In the genomic region with DNA sequence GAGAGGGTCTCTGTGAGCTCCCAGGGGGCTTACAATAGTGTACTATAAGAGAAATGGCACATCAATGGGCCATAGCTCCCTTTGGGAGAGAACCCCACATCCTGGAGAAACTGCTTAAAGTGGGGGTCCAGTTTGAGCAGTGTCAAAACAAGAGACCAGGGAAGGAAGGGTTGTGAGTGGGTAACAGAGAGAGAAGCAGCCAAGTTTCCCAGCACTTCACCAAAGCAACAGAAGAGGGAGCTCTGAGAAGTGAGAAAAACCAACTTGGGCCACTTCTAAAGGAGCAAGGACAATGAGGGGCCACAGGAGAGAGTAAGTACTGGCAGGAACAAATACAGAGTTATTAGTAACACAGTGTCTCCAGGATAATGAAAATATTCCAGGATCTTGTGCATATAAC, we compare ENCODE assay signal across 12 mouse cellular contexts. TPM values are rescaled to one million over a fixed set of nuclear protein-coding genes. Genes with fewer than 3 reads are reported as not detected.
DNase-seq lines count a peak whose midpoint lies in the region; ATAC-seq and TF ChIP-seq lines count a peak whose summit lies in the region.
"Had no signal": no experiment of that assay in that cellular context is flagged by ENCODE, and none has a peak within 500 bp of the region (broad histone marks: within the 10 kb centered on the region; RNA-seq: fewer than 3 reads in every experiment).

No protein-coding gene starts in this region.

- no peak for TF ChIP-seq EP300 in stomach, postnatal 0 days (optimal IDR thresholded peaks at IDR 0.05)

- no peak overlapping the region for H3K4me2 ChIP-seq in stomach, postnatal 0 days (replicated peaks; ENCODE audit: low read depth)
- H3K4me2 ChIP-seq: embryonic facial prominence, embryonic 13.5 days had no signal

- no peak for TF ChIP-seq POLR2A in thymus, adult 2 months (IDR thresholded peaks at IDR 0.05; ENCODE audit: control insufficient read depth, extremely low read depth, insufficient read depth, low read length, poor library complexity)

- no peak overlapping the region for H3K27ac ChIP-seq in heart, embryonic 10.5 days
- no peak overlapping the region for H3K27ac ChIP-seq in thymus, adult 2 months (ENCODE audit: control insufficient read depth, insufficient read depth, low read length)
- H3K27ac ChIP-seq in stomach, postnatal 0 days (replicated peaks) = no peak overlapping the region
- H3K27ac ChIP-seq: embryonic facial prominence, embryonic 13.5 days had no signal

- intact Hi-C loops in heart, postnatal 14 days (cut with DNase I) = loop anchor here (2.0 kb wide), 1 partner anchor 20 kb away; no protein-coding TSS in a partner anchor

- ATAC-seq in stomach, postnatal 0 days (ENCODE audit: low FRiP score, low TSS enrichment) = no peak
- ATAC-seq: hindbrain, embryonic 16.5 days had no signal

- no peaks in the 10 kb centered on the region for H3K9me3 ChIP-seq in heart, embryonic 10.5 days
- H3K9me3 ChIP-seq in stomach, postnatal 0 days (ENCODE audit: control insufficient read depth, low read length) = no peaks in the 10 kb centered on the region
- H3K9me3 ChIP-seq: embryonic facial prominence, embryonic 13.5 days had no signal

- H3K4me3 ChIP-seq in heart, embryonic 10.5 days = no peak overlapping the region
- H3K4me3 ChIP-seq in thymus, adult 2 months (ENCODE audit: control insufficient read depth, insufficient read depth, low read length) = no peak overlapping the region
- no peak overlapping the region for H3K4me3 ChIP-seq in stomach, postnatal 0 days (ENCODE audit: low read depth, low read length)
- H3K4me3 ChIP-seq: embryonic facial prominence, embryonic 13.5 days had no signal

- TF ChIP-seq CTCF in thymus, adult 2 months (IDR thresholded peaks at IDR 0.05; ENCODE audit: borderline replicate concordance, control insufficient read depth, extremely low read depth, insufficient read depth, low read length, poor library complexity) = no peak
- peak; percentile 67 for TF ChIP-seq CTCF in stomach, postnatal 0 days (IDR thresholded peaks at IDR 0.05; ENCODE audit: low read depth)

- DNase-seq in heart, adult 11 months = peak; percentile 77
- no peak for DNase-seq in heart, embryonic 10.5 days (ENCODE audit: low spot score)
- DNase-seq in thymus, adult 2 months = peak; percentile 3
- no peak for DNase-seq in thymus, adult 18-20 months
- DNase-seq in heart, postnatal 14 days = peak; percentile 29 to 45
- no peak for DNase-seq in stomach, postnatal 0 days (ENCODE audit: low spot score)
- DNase-seq in testis, postnatal 10 days (ENCODE audit: low spot score) = no peak
- no peak for DNase-seq in spleen, postnatal 4 days (ENCODE audit: low spot score in 2 of 2)

- H3K9ac ChIP-seq in stomach, postnatal 0 days (ENCODE audit: low read length) = no peak overlapping the region
- H3K9ac ChIP-seq: embryonic facial prominence, embryonic 13.5 days had no signal

- H3K27me3 ChIP-seq in heart, embryonic 10.5 days (ENCODE audit: insufficient read depth, poor library complexity, severe bottlenecking) = peaks cover 6% of the 10 kb centered on the region; the same call in 1 of the 2 replicates
- no peaks in the 10 kb centered on the region for H3K27me3 ChIP-seq in thymus, adult 2 months (ENCODE audit: control insufficient read depth, insufficient read depth, low read length)
- H3K27me3 ChIP-seq in stomach, postnatal 0 days (ENCODE audit: control insufficient read depth, insufficient read depth, low read length) = no peaks in the 10 kb centered on the region

- no peaks in the 10 kb centered on the region for H3K36me3 ChIP-seq in heart, embryonic 10.5 days
- H3K36me3 ChIP-seq in thymus, adult 2 months (ENCODE audit: control insufficient read depth, insufficient read depth, low read length) = no peaks in the 10 kb centered on the region
- H3K36me3 ChIP-seq in stomach, postnatal 0 days (ENCODE audit: control insufficient read depth, insufficient read depth, low read length) = no peaks in the 10 kb centered on the region
- H3K36me3 ChIP-seq: embryonic facial prominence, embryonic 13.5 days had no signal

- H3K4me1 ChIP-seq in heart, embryonic 10.5 days = no peaks in the 10 kb centered on the region
- no peaks in the 10 kb centered on the region for H3K4me1 ChIP-seq in thymus, adult 2 months (replicated peaks; ENCODE audit: control insufficient read depth, insufficient read depth, low read length)
- no peaks in the 10 kb centered on the region for H3K4me1 ChIP-seq in stomach, postnatal 0 days (replicated peaks; ENCODE audit: control insufficient read depth, insufficient read depth)
- H3K4me1 ChIP-seq: embryonic facial prominence, embryonic 13.5 days had no signal

RNA-seq across cellular contexts. Expression of a gene that starts 0.7 kb away (rescaled TPM):
- polyA plus RNA-seq in heart, embryonic 10.5 days (2016; fragmentation: Nextera tagmentation; extraction: Ambion mirVana) = not detected in 2 replicates
- polyA plus RNA-seq in thymus, adult 2 months (2012; rRNA removed) = not detected in 2 replicates
- total RNA-seq in heart, postnatal 14 days (2021) = not detected
- polyA plus RNA-seq in stomach, postnatal 0 days (2015; fragmentation: Nextera tagmentation; extraction: Ambion mirVana) = not detected in 2 replicates
- polyA plus RNA-seq: embryonic facial prominence, embryonic 13.5 days; hindbrain, embryonic 16.5 days; limb, embryonic 14.5 days; testis, adult 2 months had no signal

RNA-seq across cellular contexts. Expression of a gene that starts 34.8 kb away (rescaled TPM):
- not detected in 2 replicates for polyA plus RNA-seq in heart, embryonic 10.5 days (2016; fragmentation: Nextera tagmentation; extraction: Ambion mirVana)
- not detected in 2 replicates for polyA plus RNA-seq in thymus, adult 2 months (2012; rRNA removed)
- total RNA-seq in heart, postnatal 14 days (2021) = not detected
- not detected in 2 replicates for polyA plus RNA-seq in stomach, postnatal 0 days (2015; fragmentation: Nextera tagmentation; extraction: Ambion mirVana)
- polyA plus RNA-seq: embryonic facial prominence, embryonic 13.5 days; hindbrain, embryonic 16.5 days; limb, embryonic 14.5 days; testis, adult 2 months had no signal

RNA-seq across cellular contexts. Expression of a gene that starts 48.4 kb away (rescaled TPM):
- polyA plus RNA-seq in heart, embryonic 10.5 days (2016; fragmentation: Nextera tagmentation; extraction: Ambion mirVana) = not detected in 2 replicates
- not detected in 2 replicates for polyA plus RNA-seq in thymus, adult 2 months (2012; rRNA removed)
- total RNA-seq in heart, postnatal 14 days (2021) = not detected
- not detected in 2 replicates for polyA plus RNA-seq in stomach, postnatal 0 days (2015; fragmentation: Nextera tagmentation; extraction: Ambion mirVana)
- polyA plus RNA-seq: embryonic facial prominence, embryonic 13.5 days; hindbrain, embryonic 16.5 days; limb, embryonic 14.5 days; testis, adult 2 months had no signal

Comparison
In these comparisons a context has a peak if more than half of its experiments do, and no peak if none do; other contexts are left out.
1. DNase-seq: peak in heart, adult 11 months (single experiment), thymus, adult 2 months (single experiment) and heart, postnatal 14 days (2 of 2); none in heart, embryonic 10.5 days (single experiment), thymus, adult 18-20 months (0 of 2), stomach, postnatal 0 days (single experiment), testis, postnatal 10 days (single experiment) and spleen, postnatal 4 days (0 of 2).